Mouse (Mus musculus): Measurements from ENCODE around the gene Cish.

DNA sequence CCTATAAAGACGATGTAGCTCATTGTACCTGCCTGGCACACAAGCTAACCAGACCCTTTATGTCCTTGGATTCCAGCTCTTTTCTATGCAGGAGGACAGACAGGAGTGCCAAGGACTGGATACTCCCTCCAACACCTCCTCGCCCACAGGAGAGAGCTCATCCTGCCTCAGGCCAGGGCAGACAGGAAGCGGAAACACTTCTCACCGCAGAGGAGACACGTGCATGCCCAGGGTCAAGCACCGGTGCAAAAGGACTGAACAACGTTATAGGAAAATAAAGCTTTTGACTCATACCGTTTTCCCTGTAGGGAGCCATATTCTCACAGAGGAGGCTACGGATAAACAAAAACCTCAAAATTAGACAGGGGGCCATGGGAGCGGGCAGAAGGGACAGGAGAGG, 22.6 kb upstream of the Cish start:
- no peak for TF ChIP-seq CTCF (IDR thresholded peaks at IDR 0.05; ENCODE audit: low read depth)
- TF ChIP-seq EP300 (IDR thresholded peaks at IDR 0.05; ENCODE audit: low read depth) = no peak

Measured in liver, embryonic 14.5 days (tissue).